Mouse (Mus musculus) lung, postnatal 36 days (tissue): ENCODE measurements around the gene Dnaja3.

ENCODE experiments used
- DNase-seq: peaks from one replicate; pipeline ENCODE4 v3.0.0; 2022; ENCODE audit warnings: mixed read lengths

The Dnaja3 gene

DNA sequence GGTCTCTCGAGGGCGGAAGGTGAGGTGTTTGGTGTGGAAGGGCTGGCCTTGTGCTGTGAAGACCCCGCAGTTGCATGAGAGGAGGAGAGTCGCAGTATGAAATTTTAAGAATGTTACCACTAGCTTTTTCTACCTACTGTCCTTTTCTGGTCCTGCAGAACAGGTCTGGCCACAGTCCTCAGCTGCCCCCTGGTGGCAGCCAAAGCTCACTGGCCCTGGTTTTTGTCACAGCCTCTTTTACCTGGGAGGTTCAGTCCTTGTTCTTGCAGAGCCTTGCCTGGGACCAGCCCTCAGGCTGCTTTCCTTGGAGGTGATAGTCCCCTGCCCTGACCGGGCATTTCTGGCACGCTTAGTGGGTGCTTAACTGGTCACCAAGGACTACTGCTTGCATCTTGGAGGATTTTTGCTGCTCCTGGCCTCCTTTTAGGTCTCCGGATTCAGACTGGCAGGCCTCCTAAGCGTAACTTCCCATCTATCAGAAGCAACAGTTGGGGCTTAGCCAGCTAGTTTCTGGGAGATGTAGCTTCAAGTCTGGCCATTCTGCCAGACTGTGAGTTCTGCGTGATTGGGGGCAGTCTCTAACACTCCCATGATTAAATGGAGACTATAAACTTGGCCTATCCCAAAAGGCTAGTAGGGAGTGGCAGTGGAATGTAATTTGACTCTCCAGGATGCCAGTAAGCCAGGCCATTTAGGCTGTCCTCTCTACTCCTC is 31.8 kb upstream of the Dnaja3 start:
- peak; percentile 92 for DNase-seq

DNA sequence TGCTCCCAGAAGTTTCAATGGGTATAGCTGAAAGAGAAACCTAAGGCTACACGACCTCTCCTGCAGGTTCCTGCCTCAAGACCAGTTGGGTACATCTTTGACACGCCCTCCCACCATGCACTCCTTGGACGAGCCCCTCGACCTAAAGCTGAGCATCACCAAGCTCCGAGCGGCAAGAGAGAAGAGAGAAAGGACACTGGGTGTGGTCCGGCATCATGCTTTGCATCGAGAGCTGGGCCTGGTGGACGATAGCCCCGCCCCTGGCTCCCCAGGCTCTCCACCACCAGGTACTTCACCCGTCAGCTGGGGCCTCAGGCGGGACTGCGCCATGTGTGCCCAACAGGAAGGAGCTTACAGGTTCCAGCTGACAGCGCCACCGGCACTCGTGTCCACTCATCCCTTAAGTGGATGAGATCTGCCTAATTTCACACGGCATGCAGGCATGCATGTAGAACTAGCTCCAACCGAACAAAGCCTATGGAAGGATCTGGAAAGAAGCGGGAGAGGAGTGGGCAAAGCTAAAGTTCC is 31.2 kb upstream of the Dnaja3 start:
- DNase-seq: peak; percentile 51

DNA sequence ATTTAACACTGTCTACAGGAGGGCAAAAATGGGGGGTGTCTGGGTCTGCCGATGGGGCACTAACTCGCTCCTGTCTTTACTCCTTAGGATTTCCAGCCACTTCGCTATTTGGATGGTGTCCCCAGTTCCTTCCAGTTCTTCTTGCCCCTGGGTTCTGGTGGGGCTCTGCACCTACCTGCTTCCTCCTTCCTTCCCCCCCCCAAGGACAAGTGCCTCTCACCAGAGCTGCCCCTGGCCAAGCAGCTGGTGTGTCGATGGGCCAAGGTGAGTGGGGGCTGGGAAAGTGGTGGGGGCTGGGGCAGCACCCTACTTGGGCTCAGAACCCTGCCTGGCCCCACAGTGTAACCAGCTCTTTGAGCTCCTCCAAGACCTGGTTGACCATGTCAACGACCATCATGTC is 28.6 kb upstream of the Dnaja3 start:
- no peak for DNase-seq

DNA sequence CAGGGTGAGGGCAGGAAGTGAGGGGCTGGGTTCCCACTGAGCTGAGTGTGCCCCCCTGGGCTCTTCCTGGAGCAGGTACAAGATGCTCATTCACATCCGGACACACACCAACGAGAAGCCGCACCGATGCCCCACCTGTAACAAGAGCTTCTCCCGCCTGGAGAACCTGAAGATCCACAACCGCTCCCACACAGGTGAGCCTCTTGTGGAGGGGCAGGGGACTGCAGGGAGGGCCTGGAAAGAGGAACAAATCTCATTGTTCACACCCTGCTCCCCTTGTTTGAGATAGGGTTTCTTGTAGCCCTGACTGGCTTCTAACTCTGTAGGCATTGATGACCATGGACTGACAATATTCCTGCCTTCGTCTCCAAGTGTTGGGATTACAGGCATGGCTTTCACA is 28.1 kb upstream of the Dnaja3 start:
- DNase-seq: no peak

DNA sequence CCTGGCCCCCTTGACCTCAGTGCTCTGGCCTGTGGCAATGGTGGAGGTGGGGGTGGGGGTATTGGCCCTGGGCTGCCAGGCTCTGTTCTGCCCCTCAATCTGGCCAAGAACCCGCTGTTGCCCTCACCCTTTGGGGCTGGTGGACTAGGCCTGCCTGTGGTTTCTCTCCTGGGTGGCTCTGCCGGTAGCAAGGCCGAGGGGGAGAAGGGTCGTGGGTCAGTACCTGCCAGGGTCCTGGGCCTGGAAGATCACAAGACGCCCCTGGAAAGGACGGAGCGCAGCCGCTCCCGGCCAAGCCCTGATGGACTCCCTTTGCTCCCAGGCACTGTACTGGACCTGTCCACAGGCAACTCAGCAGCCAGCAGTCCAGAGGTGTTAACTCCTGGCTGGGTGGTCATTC is 26.1 kb upstream of the Dnaja3 start:
- no peak for DNase-seq

DNA sequence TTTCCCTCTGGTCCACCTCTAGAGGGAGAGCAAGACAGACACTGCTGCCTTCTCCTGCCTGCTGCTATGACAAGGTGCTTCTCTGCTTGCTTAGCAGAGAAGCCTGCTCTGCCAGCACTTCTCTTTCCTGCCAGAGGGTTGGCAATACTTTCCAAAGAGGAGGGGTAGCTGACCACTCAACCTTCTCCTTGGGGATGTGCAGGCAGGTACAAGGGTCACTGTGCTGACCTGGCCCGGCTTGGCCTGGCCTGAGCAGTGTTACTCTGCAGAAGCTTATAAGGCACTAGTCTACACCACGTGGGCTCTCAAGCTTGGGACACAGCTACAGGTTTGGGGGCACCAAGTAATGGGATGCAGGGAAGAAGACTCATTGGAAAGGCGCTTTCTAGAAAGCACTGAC is 25.1 kb upstream of the Dnaja3 start:
- no peak for DNase-seq

DNA sequence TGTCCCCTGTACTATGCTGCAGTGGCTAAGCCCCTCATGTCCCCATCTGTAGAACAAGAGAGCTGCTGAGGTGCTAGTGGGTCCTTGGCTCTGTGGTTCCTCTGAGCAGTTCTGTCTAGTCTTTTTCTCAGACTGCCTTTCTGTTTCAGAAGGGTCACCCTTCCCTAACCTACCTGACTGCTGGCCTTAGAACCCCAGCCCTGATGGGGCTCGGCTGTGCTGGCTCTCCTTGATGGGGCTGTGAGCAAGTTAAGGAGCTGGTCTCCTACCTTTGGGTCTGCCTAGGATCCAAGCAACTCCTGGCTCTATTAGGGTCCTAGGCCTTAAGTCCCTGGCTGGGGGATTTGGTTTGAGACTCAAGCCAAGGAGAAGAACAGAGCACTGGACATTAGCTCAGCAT is 24.5 kb upstream of the Dnaja3 start:
- no peak for DNase-seq

DNA sequence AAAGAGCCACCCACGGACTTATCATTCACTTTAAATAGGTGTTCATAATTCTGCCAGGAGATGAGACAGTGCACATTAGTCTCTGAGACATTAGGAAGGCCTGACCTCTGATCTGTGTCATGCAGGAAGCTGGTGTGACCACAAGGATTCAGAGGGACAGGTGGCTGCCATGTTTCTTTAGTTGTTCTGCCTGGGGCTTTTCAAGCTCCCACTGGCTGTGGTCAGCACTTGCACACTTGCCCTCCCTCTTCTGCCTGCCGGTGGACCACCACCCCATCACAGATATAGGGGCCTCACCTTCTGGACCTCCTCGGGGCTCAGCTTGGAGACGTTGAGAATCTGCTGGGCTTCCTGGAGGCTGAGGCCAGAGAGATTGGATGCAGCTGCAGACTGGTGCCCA is 23.0 kb upstream of the Dnaja3 start:
- no peak for DNase-seq

DNA sequence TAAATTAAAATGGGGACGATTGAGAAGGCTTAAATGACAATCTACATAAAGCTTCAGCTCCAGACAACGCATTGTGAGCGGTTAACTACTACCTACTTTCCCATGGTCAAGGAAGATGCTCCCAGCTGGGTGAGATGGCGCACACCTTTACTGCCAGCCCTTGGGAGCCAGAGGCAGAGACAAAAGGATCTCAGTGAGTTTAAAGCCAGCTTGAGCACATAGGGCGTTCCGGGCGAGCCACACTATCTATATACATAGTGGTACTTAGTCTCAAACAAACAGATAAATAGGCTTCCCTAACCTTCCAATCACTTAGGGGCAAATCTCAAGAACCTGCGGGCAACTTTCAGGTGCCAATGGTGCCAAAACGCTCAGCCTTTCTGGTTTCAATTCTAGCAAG is 15.7 kb upstream of the Dnaja3 start:
- DNase-seq: no peak

DNA sequence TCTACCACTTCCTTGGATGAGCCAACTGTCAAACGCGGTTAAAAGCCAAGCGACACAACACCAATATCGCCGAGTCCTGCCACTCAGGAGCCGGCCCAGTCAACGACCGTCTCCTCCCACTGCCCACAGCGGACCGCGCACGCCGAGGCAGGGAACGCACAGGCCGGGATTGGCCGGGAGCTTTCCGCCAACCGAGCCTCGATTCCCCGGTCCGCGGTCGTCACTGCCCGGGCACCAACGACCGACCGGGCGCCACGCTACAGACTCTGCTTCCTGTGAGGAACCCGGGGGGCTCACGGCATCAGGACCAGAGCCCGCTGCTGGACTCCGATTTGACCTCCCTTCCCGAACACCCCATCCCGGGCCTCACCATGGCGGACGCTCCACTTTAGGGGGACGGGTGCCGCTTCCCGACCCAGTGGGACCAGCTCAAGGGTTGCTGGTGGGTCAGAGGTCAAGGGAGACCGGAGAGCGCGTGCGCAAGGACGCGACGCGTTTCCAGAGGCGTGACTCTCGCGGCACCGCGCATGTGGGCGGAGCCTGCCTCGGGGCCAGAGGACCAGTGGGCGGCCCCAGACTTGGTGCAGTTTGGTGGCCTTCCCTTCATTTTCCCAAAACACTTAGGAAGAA is 15.2 kb upstream of the Dnaja3 start, which contains the start of gene Pam16:
Pam16 (minus strand) TSS at position 508 of the 630 bp plus-strand sequence.
- peak; percentile 95 for DNase-seq

DNA sequence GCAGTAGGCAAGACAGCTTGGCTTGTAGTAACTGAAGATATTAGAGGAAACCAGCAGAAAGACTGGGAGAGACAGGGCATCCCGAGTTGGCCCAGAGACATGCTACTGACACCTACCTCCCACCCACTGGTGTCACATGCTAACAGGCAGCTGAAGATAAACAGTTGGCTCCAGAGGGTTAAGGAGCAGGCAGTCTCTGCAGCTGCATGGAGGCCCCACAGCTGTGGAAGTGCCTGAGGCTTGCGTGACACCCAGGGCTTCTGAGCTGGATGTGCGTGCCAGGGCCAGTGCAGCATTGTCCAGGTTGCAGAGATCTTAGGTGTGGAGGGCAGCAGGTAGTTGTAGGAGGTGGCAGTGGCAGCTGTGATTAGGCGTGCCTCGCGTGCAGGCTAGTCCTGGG is 12.7 kb upstream of the Dnaja3 start:
- DNase-seq: no peak

DNA sequence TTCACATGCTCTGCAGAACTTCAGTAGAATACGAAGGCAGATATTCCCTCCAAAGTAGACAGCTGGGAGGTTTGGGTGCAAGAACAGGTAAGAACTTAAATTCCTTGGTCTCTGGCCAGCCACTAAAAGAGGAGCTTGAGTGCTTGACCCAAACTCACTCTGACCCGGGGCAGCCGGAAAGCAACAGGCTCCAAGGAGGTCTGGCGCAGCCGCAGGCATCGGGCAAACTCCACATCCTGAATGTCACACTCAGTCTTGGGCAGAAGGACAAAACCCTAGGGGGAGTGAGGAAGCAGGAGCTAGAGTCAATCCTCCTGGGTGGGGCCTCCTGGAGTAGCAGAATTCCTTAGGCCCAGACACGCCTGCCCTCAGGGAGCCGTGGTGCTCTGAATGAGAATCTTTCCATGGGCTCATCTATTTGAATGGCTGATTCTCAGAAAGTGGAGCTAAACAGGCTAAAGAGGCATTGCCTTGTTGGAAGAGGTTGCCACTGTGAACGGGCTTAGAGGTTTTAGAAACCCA is 10.8 kb upstream of the Dnaja3 start:
- DNase-seq: no peak

DNA sequence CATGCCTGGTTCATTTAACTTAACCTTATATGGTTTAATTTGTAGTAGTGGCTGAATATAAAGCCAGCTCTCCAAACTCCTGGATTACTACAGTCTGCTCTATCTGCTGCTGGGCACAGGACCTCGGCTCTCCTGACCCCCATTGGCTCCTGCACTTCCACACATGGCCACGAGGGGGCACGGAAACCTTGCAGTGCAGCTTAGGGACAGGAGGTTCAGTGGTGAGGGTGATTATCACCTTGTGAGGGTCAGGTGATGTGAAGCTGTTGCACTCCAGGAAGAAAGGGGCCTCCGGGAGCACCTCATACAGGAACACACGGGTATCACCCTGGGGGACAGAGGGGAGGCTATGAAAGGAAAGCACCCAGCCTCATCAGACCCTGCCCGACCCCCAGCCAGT is 9.8 kb upstream of the Dnaja3 start:
- peak; percentile 90 for DNase-seq

DNA sequence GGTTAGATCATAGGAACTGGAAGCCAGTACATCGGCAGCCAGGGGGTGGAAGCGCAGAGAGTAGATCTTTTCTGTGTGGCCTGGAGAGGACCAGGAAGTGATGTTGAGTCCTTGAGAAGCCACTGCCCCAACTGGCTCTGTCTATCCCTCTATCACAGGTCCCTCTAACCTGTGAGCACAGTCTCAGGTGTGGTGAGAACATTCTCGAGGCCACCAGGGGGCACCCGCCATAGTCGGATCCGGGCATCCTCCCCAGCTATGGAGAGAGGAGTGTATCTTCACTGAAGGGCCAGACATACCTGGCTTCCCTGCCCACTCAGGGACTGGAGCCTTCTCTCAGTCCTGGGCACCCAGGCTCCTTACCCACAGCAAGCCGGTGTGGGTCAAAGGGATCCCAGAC is 7.7 kb upstream of the Dnaja3 start:
- peak; percentile 77 for DNase-seq

DNA sequence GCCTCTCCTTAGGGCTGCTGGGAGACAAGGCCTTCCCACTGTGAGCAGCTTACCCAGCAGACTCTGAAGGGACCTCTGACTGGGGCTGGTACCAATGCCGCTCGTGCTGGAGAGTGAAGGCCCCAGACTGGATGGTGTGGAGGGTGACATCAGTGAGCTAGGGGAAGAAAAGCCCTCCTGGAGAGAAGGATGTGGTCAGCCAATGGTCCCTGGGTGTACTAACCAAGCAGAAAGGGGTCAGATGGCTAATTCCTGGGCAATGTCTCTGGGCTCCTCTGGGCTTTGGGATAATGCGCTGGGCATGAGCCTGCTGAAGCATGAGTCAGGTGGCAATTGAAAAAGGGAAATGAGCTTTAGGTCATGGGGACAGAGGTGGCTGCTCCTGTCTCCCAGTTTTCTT is 6.1 kb upstream of the Dnaja3 start:
- DNase-seq: no peak

DNA sequence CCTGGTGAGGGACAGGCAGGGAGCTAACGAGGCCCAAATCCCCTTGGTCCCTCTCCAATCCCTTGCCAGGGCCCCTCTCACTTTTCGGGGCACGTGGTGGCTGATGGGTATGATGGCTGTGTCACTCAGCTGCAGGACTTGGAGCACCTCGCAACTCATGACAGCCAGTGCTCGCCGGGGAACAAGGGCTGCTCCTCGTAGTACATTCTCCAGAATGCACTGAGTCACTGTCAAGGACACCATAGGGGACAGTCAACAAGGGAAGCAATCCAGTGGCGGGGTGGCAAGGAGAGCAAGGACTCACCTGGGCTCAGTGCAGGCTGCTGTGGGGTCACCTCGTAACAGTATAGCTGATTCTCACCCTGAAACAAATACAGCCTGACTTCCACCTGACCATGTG is 5.1 kb upstream of the Dnaja3 start:
- DNase-seq: no peak

DNA sequence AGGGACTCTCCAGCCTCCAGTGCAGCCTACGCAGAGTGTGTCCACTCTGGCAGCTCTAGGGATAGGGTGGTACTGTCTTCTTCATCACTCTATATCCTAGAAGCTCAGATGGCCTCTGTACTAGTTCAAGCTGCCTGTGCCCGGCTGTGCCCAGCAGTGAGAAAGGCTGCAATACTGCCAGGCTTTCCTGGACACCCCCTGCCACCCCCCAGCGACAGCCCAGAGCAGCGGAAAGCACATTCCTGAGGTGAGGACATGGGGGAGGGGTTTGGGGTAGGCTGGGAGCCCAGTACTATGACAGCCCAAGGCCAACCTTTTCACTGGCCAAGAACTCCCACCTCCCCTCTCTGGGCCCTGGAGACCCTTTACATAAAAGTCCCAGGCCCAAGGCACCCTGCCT is 4.0 kb upstream of the Dnaja3 start:
- DNase-seq: no peak

DNA sequence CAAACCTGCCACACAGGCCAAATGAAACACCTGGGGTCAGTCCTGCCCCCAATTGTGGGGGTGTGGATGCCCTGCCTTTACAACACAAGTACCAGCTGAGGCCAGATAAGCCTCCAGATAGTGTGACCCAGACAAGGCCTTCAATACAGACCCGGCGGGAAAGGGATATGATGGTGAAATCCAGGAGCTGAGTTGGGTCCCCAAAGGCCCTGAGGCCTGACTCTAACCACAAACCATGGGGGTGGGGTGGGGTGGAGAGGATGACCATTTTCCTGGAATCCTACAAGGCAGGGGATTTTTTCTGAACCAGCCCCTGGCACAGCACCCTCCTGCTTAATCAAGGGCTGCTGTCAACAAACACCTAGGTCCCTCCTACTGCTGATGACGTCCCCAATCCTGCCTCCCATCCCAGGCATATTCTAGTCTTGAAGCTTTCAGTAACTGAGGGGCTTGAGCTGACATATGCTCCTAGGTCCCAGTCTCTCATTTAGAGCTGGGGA is 848 bp upstream of the Dnaja3 start:
- DNase-seq: no peak

DNA sequence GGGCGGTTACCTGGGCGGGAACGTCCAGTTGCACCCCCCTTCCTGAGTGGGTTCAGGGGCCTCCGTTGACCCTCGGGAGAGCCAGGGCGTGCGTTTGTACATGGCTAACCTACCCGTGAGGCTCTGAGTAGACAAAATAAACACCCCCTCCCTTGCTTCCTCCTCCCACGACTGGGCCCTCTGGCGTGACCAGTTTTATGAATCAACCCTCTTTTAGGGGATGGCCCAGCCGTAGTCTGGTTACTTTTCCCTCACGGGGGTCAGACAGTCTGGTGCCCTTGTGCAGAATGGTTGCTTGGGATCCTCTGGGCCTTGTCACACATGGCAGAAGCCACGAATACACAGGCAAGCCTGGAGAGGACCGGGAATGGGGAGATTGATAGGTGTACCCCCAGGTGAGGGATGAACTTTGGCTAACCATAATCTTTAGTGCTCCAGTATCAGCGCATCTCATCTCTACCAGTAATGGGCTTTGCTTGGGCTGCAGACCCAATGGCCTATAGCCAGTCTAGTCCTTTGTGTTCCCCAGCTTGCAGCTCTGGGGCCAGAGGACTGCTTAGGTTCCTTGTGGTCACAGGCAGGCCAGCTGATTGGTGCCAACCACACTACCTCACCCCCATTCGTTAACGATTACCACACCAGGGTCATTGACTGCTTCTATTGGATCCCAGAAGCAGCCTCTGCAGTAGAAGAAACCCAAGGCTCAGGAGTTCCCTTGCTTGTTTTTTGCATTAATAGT is 647 bp downstream of the Dnaja3 start:
- peak; percentile 72 for DNase-seq

DNA sequence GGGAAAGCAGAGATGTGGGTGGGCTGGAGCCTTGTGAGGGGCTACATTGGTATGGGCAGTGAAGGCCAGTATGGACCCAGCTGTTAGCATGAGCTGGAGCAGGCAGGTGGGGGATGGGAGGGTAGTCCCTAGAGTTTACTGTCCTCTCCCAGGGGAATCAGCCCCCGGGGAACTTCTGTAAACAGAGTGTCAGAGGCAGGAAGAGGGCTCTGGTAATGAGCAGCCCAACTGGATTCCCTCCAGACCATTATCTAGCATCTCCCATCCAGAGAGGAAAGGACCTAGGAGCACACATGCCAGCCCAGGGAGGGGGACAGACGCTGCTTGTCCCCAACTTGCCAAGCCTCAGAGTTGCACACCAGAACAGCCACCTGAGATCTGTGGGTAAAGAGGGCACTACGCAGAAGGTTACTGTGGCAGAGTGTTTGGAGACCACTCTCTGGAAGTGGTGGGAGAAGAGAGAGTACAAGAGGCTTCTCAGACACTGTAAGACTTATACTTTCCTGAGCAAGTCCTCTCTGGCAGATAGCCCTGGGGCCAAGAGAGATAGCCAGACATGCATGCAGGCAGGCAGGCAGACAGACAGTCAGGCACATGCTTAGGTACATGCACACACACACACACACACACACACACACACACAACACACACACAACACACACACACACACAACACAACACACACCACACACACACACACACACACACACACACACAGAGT is 1.5 kb downstream of the Dnaja3 start:
- peak; percentile 85 for DNase-seq

DNA sequence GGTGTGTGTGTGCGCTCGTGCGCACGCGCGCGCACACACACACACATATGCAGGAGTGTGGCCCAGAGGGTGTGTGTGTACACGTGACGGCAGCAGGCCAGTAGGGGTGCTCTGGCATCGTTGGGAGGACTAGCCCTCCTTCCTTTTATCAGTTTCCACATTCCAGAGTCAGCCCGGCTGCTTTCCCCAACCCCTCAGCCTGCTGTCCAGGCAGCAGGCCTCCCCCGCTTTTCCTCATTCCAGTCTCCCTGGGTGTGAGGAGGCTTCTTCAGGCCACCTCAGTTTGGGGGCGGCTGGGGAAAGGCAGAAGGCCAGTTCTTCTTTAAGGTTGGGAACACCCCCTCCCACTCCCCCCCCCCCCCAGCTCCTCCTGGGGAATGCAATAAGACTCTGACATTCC is 2.4 kb downstream of the Dnaja3 start:
- peak; percentile 84 for DNase-seq

DNA sequence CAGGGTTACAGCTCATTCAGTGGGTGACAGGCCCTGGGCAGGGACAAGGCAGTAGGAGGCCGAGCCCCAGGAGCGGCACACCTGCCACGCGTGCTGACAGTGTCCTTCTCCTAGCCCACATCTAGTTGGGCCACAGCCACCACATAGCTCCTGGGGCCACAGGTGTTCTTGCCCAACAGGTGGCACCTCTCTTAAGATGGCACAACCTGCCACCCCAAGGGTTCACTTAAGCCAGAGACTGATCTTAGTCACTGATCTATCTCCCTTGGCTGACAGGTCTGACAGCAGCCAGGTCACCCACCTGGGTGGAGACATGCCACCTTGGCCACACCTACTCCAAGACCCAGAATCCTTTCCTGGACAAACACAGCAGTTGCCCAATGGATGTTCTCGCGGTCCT is 3.1 kb downstream of the Dnaja3 start:
- peak; percentile 51 for DNase-seq
